Mouse (Mus musculus) megakaryocyte, embryonic 14.5 days (primary cell): ENCODE data around the gene Gm17545. TPM values are rescaled to one million over a fixed set of nuclear protein-coding genes. Genes with fewer than 3 reads are reported as not detected.

Experiments used
- H3K27me3 ChIP-seq: replicated peaks from 2 replicates; pipeline ENCODE3; 2012; ENCODE audit warnings: inconsistent platforms
- H3K36me3 ChIP-seq: replicated peaks from 2 replicates; pipeline ENCODE3; 2012; ENCODE audit warnings: low read length, inconsistent platforms, mixed read lengths
- H3K4me1 ChIP-seq: 2 replicates; pipeline ENCODE4 v1.6.1; 2012; ENCODE audit warnings: inconsistent platforms
- H3K4me3 ChIP-seq: replicated peaks from 2 replicates; pipeline ENCODE3; 2012; ENCODE audit warnings: moderate library complexity, mild to moderate bottlenecking, inconsistent platforms
- H3K9me3 ChIP-seq: 2 replicates; pipeline ENCODE4 v1.6.1; 2012; ENCODE audit warnings: inconsistent platforms
- FLI1 ChIP-seq: IDR thresholded peaks from 2 replicates; pipeline ENCODE4 v1.6.1; 2012; ENCODE audit warnings: low read length, inconsistent platforms, mixed read lengths
- GATA1 ChIP-seq: IDR thresholded peaks from 3 replicates; pipeline ENCODE4 v1.6.1; 2012; ENCODE audit warnings: mixed read lengths, low read length, inconsistent platforms, borderline replicate concordance
- polyA plus RNA-seq: library from polyadenylated mRNA; stranded (reverse); fragments of >175 nt; gene quantifications from 2 replicates; pipeline ENCODE4 v1.2.3, GENCODE M21; 2012; ENCODE audit warnings: low replicate concordance; ENCODE audit not compliant: insufficient read depth

Gm17545 gene
- polyA plus RNA-seq, 1 experiment: not detected

GRCm38 (mm10) chr9:22505574-22505973 is 51.5 kb downstream of the Gm17545 start:
- Histone ChIP-seq H3K27me3 (no peaks in the 10 kb centered on the region), H3K36me3 (no peaks in the 10 kb centered on the region), H3K4me1 (peaks cover 14% of the 10 kb centered on the region), H3K9me3 (no peaks in the 10 kb centered on the region), H3K4me3 (no peak overlapping the region)
- no peak for TF ChIP-seq FLI1
- no peak for TF ChIP-seq GATA1

Other genes with a start within 250 kb of the Gm17545 start
- gene Zfp809, start 228.6 kb upstream of the Gm17545 start, polyA plus RNA-seq: 2.1 and 3.1 TPM in 2 replicates
- gene Zfp599, start 194.4 kb upstream of the Gm17545 start, polyA plus RNA-seq: 0.18 TPM in 1 of 2 replicates, not detected in the other
- gene Zfp810, start 146.6 kb upstream of the Gm17545 start, polyA plus RNA-seq: 1.2 TPM in 1 of 2 replicates, not detected in the other
- 0.47 and 0.89 TPM in 2 replicates for gene Anln, start 65.1 kb upstream of the Gm17545 start, polyA plus RNA-seq
- gene 9530077C05Rik, start 42.8 kb upstream of the Gm17545 start, polyA plus RNA-seq: not detected in 2 replicates
- gene Rp9, start 15.5 kb downstream of the Gm17545 start, polyA plus RNA-seq: 29.7 and 44.5 TPM in 2 replicates
- 2.3 TPM in 1 of 2 replicates, not detected in the other for gene Bbs9, start 21.4 kb downstream of the Gm17545 start, polyA plus RNA-seq